Mouse (Mus musculus): ENCODE measurements around the gene Lpin1. TPM values are rescaled to one million over a fixed set of nuclear protein-coding genes. Genes with fewer than 3 reads are reported as not detected.

Gene Lpin1
- 84.1 TPM for polyA plus RNA-seq (2014; fragmentation: Illumina TruSeq; extraction: RNeasy Lipid Tissue Mini Kit (QIAGEN cat#74804); ENCODE audit: low read depth, low replicate concordance)

DNA sequence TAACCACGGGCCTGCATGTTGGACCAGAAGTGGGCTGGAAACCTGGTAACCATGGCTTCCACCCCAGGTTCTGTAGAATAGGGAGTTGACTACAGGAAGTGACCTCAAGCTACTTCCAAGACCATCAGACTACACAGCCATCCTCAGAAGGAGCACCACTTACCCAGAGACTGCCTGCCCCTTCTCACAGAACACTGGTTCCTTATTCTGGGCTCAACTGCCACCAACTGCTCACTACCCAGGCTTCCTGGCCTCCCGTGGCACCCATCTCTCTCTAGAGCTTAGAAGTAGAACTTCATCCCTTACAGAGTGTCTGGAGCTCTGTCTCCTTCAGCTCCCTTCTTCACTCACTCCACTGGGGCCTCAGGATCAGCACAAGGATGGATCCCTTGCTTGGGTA is at the start of gene Lpin1:
TSS of gene Lpin1 (minus strand) at position 31 of the 400 bp plus-strand sequence.

DNA sequence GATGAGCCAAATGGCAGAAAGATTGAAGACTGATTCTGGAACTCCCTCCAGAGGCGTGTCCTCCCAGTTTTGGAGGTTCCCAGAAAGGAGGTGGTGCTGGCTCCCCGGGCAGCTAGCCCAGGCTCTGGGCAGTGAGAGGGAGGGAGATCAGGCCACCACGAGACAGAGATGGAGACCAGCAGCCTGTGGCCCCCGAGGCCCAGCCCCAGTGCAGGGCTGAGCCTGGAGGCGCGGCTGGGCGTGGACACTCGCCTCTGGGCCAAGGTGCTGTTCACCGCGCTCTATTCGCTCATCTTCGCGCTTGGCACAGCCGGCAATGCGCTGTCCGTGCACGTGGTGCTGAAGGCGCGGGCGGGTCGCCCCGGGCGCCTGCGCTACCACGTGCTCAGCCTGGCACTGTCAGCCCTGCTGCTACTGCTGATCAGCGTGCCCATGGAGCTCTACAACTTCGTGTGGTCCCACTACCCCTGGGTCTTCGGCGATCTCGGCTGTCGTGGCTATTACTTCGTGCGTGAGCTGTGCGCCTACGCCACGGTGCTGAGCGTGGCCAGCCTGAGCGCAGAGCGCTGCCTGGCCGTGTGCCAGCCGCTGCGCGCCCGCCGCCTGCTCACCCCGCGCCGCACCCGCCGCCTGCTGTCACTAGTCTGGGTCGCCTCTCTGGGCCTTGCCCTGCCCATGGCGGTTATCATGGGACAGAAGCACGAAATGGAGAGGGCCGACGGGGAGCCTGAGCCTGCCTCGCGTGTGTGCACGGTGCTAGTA is 42.7 kb upstream of the Lpin1 start, which contains the start of gene Ntsr2:
TSS of gene Ntsr2 (plus strand) at position 51 of the 762 bp plus-strand sequence.

Other genes with a start within 250 kb of the Lpin1 start
- 5.4 TPM for gene Ntsr2, start 42.4 kb upstream of the Lpin1 start, polyA plus RNA-seq (2014; fragmentation: Illumina TruSeq; extraction: RNeasy Lipid Tissue Mini Kit (QIAGEN cat#74804); ENCODE audit: low read depth, low replicate concordance)
- gene Greb1, start 189.9 kb upstream of the Lpin1 start, polyA plus RNA-seq (2014; fragmentation: Illumina TruSeq; extraction: RNeasy Lipid Tissue Mini Kit (QIAGEN cat#74804); ENCODE audit: low read depth, low replicate concordance): 0.37 TPM
- 90.9 TPM for gene E2f6, start 200.0 kb upstream of the Lpin1 start, polyA plus RNA-seq (2014; fragmentation: Illumina TruSeq; extraction: RNeasy Lipid Tissue Mini Kit (QIAGEN cat#74804); ENCODE audit: low read depth, low replicate concordance)